Mouse (Mus musculus) E14TG2a.4 (cell line): ENCODE data around the gene Cd200.
"Not testable (repeated sequence)": the region's sequence is repeated elsewhere in the genome, so short reads cannot be mapped to it uniquely, and the experiment has no call there.

Experiments used
- H3K27me3 ChIP-seq: 2 replicates; pipeline ENCODE4 v1.6.1; 2014; ENCODE audit warnings: low read length, control low read depth; ENCODE audit not compliant: insufficient read depth
- H3K36me3 ChIP-seq: 2 replicates; pipeline ENCODE4 v1.6.1; 2014; ENCODE audit warnings: low read length, control low read depth; ENCODE audit not compliant: insufficient read depth
- H3K4me1 ChIP-seq: replicated peaks from 2 replicates; pipeline ENCODE4 v1.6.1; 2014; ENCODE audit warnings: low read depth, low read length, control low read depth
- H3K4me3 ChIP-seq: replicated peaks from 2 replicates; pipeline ENCODE4 v1.5.1; 2014; ENCODE audit warnings: mild to moderate bottlenecking, low read length
- H3K9me3 ChIP-seq: 2 replicates; pipeline ENCODE4 v1.6.1; 2014; ENCODE audit warnings: low read length, control low read depth
- CTCF ChIP-seq: conservative IDR thresholded peaks from 2 replicates; pipeline ENCODE4 v1.5.1; 2014; ENCODE audit warnings: low read length
- NANOG ChIP-seq: IDR thresholded peaks from 2 replicates; pipeline ENCODE4 v1.6.1; 2014; ENCODE audit warnings: borderline replicate concordance, low read length, mixed read lengths
- POU5F1 ChIP-seq: IDR thresholded peaks from 2 replicates; pipeline ENCODE4 v1.6.1; 2014; ENCODE audit warnings: low read length, borderline replicate concordance

Gene Cd200

GRCm38 (mm10) chr16:45374074-45374473, 34.8 kb downstream of the Cd200 start:
- no peaks in the 10 kb centered on the region for H3K27me3 ChIP-seq
- TF ChIP-seq CTCF (no peak), POU5F1 (no peak), NANOG (no peak)

DNA sequence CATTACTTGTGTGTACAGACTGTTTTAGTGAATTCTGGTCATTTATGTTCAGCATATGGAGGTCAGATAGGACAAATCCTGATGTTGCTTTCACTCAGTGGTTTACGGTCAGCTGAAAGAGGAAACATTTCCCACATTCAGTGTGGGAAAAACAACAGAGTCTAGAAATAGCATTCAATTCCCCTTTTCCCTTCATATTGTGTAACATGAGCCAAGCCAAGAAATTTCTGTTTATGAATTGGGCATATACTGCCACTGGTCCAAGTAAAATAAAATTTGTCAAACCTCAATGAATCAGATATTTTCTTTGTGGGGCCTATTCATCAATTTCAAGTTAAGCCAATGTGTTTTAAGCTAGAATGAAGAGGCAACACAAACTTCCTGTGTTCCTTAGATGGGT, 37.8 kb downstream of the Cd200 start:
- Histone ChIP-seq H3K27me3 (no peaks in the 10 kb centered on the region), H3K36me3 (no peaks in the 10 kb centered on the region), H3K9me3 (no peaks in the 10 kb centered on the region), H3K4me3 (no peak overlapping the region), H3K4me1 (no peaks in the 10 kb centered on the region)
- TF ChIP-seq POU5F1: no peak
- TF ChIP-seq NANOG: no peak
- no peak for TF ChIP-seq CTCF

More at GRCm38 (mm10) chr16:45374074-45374473, 34.8 kb downstream of the Cd200 start:
- Histone ChIP-seq H3K4me3 (no peak overlapping the region), H3K36me3 (no peaks in the 10 kb centered on the region), H3K9me3 (no peaks in the 10 kb centered on the region), H3K4me1 (no peaks in the 10 kb centered on the region)

DNA sequence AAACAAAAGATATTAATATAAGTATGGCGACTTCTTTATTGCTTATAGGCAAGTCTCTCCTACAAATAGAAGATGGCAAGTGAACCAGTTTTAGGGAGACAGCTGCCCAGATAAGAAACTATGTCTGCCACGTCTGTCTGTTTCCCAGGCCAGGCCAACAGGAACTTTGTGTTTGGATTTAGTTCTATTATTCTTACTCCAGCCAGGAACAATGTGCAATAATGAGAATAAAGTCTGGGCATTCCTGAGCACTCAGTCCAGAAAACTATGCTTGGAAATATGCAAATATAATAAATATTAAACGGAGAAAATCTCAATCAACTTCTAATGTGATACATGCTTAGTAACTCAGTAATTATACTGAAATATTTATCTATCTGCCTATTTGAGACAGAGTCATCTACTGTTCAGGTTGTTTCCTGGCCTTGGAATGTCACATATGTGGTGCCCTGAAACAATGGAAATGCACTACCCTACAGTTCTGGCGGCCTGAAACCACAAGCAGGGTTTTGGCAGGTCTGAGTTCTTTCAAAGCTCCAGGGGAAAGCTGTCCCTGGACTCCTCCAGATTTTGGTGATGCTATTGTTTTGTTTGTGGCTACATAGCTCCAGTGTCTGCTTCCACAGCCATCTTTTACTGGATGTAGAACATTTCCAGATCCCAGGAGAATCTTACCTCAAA, 39.4 kb downstream of the Cd200 start:
- Histone ChIP-seq H3K36me3 (no peaks in the 10 kb centered on the region), H3K9me3 (no peaks in the 10 kb centered on the region), H3K4me1 (no peaks in the 10 kb centered on the region), H3K27me3 (no peaks in the 10 kb centered on the region), H3K4me3 (no peak overlapping the region)
- TF ChIP-seq POU5F1 (no peak), NANOG (no peak), CTCF (no peak)

DNA sequence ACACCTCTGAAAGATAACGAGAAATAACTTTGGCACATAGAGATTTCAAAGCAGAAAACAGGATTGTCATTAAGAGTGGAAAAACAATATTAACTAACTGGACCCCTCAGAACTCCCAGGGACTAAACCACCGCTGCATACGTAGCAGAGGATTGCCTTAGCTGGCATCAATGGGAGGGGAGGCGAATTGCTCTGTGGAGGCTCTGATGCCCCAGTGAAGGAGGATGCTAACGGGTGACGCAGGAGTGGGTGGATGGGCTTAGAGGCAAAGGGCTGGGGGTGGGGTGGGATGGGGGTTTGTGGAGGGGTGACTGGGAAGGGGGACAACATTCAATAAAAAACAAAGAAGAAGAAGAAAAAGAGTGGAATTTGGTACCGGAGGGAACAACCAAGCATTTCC, 42.7 kb downstream of the Cd200 start:
- H3K9me3 ChIP-seq: no peaks in the 10 kb centered on the region
- TF ChIP-seq NANOG: no peak
- TF ChIP-seq POU5F1: no peak
- no peak for TF ChIP-seq CTCF
- no peaks in the 10 kb centered on the region for H3K27me3 ChIP-seq
- H3K4me1 ChIP-seq: no peaks in the 10 kb centered on the region
- H3K4me3 ChIP-seq: no peak overlapping the region
- no peaks in the 10 kb centered on the region for H3K36me3 ChIP-seq

GRCm38 (mm10) chr16:45365353-45365752, 43.5 kb downstream of the Cd200 start:
- Histone ChIP-seq H3K9me3 (no peaks in the 10 kb centered on the region), H3K4me3 (no peak overlapping the region), H3K36me3 (no peaks in the 10 kb centered on the region), H3K27me3 (no peaks in the 10 kb centered on the region), H3K4me1 (no peaks in the 10 kb centered on the region)
- TF ChIP-seq CTCF (no peak), NANOG (no peak), POU5F1 (no peak)

DNA sequence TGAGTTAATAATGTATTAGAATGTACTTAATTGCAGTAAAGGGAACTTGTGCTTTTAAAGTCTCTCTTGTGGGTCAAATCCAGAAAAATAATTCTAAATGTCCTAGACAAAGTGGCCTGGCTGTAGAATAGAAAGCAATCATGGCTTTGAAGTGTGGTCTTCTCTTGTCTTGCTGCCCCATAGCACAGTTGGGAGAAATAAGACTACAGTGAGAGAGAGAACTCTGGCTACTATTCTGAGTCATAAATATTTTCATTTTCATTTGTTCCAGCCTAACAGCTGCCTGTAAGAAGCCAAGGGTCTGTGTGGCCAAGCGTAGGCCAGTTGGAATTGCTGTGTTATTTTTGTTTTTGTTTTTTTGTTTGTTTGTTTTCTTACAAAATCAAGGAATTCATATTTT, 44.2 kb downstream of the Cd200 start:
- Histone ChIP-seq H3K9me3 (no peaks in the 10 kb centered on the region), H3K36me3 (no peaks in the 10 kb centered on the region), H3K4me1 (no peaks in the 10 kb centered on the region), H3K27me3 (no peaks in the 10 kb centered on the region), H3K4me3 (no peak overlapping the region)
- TF ChIP-seq CTCF (no peak), POU5F1 (no peak), NANOG (no peak)

DNA sequence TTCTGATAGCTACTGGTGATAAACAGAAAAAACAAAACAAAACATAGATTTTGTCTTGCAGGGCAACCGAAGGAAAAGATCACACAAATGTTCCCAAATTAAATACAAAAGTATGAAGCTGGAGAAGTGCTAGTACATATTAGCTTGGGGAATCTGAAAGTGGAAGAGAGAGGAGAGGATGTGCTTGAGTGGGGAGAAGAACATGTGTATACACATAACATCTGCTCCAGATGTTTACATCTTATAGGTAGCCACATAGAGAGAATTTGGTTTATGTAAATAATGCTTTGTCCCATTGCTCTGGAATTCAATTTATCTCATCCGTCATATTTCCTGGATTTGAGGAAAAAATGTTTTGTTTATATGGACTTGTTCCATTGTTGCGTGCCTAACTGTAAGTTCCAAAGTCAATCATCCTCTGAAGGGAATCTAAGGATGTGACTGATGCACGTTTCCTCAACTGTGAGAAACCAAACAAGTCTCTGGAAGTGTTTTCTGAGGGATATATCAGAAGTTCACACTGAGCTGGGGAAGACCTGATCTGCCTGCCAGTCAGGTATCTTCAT, 45.3 kb downstream of the Cd200 start:
- H3K36me3 ChIP-seq: no peaks in the 10 kb centered on the region

DNA sequence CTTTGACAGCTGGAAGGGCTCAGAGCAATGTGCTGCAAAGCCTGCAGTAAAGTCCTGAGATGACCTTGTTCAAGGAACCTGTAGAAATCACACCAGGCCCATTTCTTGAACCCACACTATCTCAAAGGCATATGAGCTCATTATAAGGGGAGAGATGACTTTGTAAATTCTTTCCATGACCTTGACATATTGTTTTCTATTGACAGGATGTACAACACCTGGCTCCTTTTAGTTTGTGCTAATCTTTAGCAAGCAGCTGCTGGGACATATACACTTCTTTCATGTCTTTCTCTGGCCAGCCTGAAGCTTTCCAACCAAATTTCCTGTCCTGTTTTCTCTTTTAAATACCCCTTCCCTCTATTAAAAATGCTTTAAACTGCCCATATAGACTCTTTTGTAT, 47.4 kb downstream of the Cd200 start:
- H3K36me3 ChIP-seq: no peaks in the 10 kb centered on the region
- H3K27me3 ChIP-seq: no peaks in the 10 kb centered on the region
- H3K9me3 ChIP-seq: no peaks in the 10 kb centered on the region
- no peak for TF ChIP-seq CTCF
- no peak for TF ChIP-seq NANOG
- no peak for TF ChIP-seq POU5F1
- H3K4me3 ChIP-seq: no peak overlapping the region
- 0 out of 2 replicates have a peak, but pooled peaks cover 5% of the 10 kb centered on the region for H3K4me1 ChIP-seq

More for the DNA sequence above, 45.3 kb downstream of the Cd200 start:
- Histone ChIP-seq H3K27me3 (no peaks in the 10 kb centered on the region), H3K4me3 (no peak overlapping the region), H3K4me1 (no peaks in the 10 kb centered on the region), H3K9me3 (no peaks in the 10 kb centered on the region)
- no peak for TF ChIP-seq CTCF
- no peak for TF ChIP-seq POU5F1
- TF ChIP-seq NANOG: no peak

DNA sequence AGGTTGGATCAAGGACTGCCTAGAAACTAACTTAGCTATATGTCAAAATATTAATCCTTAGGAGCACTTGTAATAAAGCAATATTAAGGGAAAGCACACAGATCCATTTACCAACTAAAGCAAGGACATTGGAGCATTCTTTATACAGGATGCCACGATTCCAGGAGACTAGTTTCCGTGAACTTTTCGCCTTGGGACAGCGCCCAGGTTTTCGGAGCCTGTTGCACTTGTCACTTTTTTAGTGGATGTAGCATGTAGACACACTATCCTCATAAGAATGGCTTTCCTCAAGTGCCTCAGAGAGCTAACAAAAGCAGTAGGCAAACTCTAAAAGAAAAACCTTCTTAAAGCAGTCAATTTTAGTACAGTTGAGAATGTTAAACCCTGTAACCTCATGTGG, 50.4 kb downstream of the Cd200 start:
- H3K27me3 ChIP-seq, H3K4me1 ChIP-seq, H3K36me3 ChIP-seq, H3K9me3 ChIP-seq, H3K4me3 ChIP-seq: not testable (repeated sequence)
